Mouse (Mus musculus) cerebellum, postnatal 4 days (tissue): ENCODE data around the gene Mrpl58.
A peak's percentile ranks its signal among the peaks of the same experiment; 100 is the strongest.

Experiments used
- DNase-seq, 2 experiments: peaks; one replicate each; pipeline ENCODE4 v3.0.0; 2022; ENCODE audit warnings: low spot score in 2 of 2, mixed read lengths in 1 of 2

Gene Mrpl58

GRCm38 (mm10) chr11:115403338-115404124 lies at the start of gene Mrpl58:
Gene Mrpl58 (plus strand): TSS chr11:115403752.
- peak; percentile 67 to 85 for DNase-seq

- peak; percentile 70 to 81 for DNase-seq
Observed at GRCm38 (mm10) chr11:115354183-115354582, 49.4 kb upstream of the Mrpl58 start.

DNA sequence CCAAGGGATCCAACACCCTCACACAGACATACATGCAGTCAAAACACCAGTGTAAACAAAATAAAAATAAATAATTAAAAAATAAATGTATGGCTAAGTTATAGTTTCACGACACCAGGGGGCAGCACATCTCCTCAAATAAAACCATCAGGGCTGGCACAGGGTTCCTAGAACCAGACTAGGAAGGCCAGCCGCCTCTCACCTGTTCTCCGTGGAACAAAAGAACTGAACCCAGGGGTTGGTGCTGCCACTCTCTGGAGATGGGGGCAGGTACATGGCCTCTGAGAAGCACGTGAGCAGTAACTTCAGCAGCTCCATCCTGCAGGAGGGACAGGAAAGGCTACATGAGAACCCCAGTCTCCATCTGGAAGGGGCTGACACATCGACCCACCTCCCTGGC lies 45.1 kb upstream of the Mrpl58 start:
- DNase-seq: peak in 1 of 2 experiments; percentile 69

DNA sequence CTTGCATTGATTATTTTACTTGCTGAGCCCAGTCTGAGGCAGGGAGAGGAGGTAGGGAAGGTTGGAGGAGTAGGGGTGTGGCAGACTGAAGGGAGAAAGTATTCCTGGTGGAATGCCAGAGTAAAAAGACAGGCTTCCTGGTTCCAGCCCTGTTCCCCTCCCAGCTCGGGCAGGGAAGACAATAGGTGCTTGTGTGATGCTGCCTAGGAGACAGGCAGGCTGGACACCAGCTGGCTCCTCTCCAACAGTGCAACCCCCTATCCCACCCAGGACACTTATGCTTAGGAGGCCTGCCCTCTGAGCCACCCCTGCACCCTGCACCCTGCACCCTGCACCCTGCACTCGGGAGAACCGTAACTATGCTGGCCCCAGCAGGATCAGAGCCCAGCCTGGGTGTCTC lies 44.3 kb upstream of the Mrpl58 start:
- no peak for DNase-seq

DNA sequence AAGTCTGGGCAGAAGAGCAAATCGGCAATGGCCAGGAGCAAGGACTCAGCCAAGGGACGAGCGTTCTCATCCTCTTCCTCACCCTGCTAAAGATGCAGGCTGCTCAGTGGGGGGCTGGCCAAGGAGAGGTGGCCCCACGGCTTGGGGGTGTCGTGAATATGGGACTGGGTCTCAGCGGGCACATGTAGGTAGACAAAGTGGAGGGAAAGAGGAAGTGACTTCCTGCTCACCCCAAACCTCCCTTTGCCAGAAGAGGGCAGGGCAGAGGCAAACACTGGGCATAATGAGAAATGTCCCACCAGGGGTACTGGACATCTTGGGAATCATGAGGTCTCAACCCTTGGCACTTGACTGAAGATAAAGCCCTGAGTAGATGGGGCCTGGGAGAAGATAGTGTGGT lies 43.8 kb upstream of the Mrpl58 start:
- DNase-seq: no peak

DNA sequence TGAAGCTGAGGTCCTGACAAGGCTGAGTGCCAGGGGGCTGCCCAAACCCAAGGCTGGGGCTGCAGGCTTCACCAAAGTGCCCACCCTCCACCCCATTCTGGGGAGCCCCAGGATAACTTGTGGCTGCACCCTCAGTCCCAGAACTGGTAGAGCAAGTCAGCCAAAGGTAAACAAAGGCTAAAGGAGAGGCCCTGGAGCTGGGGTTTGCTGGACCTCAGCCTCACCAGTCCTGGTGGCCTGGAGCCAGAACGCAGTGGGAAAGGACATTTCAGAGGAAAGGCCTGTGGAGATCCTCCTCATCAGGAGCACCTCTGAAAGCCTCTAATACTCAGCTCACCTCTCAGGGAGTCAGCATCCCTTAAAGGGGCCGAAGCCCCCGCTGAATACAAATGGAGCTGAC lies 39.4 kb upstream of the Mrpl58 start:
- DNase-seq: no peak

GRCm38 (mm10) chr11:115366039-115366705 lies 37.4 kb upstream of the Mrpl58 start:
- no peak for DNase-seq

DNA sequence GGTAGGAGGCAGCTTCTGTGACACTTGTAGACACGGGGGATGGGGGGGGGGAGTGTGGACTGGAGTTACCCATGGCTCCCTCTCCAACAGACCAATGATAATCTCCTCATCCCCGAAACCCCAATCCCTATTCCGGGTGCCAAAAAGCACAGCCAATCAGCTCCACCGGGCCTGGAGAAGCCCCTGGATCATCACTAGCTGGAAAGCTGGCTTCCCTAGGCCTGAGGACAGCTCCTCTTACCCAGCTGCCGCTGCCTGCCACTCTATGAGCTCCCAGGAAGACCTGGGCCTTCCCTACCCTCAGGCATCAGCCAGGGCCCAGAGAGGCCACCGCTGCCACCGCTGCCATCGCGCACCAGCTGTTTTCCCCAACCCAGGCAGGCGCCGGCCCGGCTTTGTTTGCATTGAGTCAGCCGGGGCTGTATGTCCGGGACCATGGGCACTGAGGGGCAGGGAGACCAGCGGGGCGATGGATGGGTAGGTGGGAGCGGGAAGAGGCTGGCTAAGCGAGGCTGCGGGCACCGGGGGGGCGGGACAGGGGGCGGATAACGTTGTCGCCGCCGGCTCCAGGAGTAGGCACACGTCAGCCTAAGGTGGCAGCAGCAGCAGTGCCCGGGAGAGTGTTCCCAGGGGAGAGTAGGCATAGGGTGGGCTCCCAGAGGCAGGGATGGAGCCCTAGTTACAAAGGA lies 36.7 kb upstream of the Mrpl58 start:
- peak in 1 of 2 experiments; percentile 48 for DNase-seq

GRCm38 (mm10) chr11:115367395-115367944 lies 36.1 kb upstream of the Mrpl58 start, which contains the start of gene Hid1:
Gene Hid1 (minus strand): TSS chr11:115367756.
- peak; percentile 53 to 73 for DNase-seq

- no peak for DNase-seq
Observed at GRCm38 (mm10) chr11:115370368-115370767, 33.2 kb upstream of the Mrpl58 start.

DNA sequence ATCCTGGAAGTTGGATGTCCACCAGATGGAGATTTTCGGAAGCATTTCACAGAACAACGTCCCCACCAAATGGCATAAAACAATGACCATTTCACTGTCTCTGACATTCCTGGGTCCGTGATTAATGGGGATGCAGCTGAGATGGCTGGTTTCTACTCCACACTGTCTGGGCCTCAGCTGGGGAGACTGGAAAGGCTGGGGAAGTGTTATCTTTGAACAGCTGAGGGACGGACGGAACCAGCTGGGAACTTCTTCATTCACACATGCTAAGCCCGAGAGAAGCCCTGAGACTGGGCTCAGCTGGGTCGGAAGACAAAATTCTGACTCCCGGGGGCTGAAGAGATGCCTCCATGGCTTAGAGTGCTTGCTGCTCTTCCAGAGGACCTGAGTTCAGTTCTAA lies 32.2 kb upstream of the Mrpl58 start:
- DNase-seq: no peak

GRCm38 (mm10) chr11:115372015-115372414 lies 31.5 kb upstream of the Mrpl58 start:
- DNase-seq: no peak

DNA sequence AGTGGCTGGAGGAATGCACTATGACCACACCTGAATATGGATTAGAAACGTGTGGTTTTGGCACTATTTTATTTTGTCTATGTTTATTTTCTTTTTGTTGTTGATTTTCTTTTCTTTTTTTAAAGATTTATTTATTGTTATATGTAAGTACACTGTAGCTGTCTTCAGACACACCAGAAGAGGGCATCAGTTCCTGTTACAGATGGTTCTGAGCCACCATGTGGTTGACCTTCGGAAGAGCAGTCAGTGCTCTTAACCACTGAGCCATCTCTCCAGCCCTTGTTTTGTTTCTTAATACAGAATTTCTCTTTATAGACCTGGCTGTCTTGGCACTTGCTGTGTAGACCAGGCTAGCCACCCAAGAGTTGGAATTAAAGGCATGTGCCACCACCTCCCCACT lies 30.8 kb upstream of the Mrpl58 start:
- no peak for DNase-seq

DNA sequence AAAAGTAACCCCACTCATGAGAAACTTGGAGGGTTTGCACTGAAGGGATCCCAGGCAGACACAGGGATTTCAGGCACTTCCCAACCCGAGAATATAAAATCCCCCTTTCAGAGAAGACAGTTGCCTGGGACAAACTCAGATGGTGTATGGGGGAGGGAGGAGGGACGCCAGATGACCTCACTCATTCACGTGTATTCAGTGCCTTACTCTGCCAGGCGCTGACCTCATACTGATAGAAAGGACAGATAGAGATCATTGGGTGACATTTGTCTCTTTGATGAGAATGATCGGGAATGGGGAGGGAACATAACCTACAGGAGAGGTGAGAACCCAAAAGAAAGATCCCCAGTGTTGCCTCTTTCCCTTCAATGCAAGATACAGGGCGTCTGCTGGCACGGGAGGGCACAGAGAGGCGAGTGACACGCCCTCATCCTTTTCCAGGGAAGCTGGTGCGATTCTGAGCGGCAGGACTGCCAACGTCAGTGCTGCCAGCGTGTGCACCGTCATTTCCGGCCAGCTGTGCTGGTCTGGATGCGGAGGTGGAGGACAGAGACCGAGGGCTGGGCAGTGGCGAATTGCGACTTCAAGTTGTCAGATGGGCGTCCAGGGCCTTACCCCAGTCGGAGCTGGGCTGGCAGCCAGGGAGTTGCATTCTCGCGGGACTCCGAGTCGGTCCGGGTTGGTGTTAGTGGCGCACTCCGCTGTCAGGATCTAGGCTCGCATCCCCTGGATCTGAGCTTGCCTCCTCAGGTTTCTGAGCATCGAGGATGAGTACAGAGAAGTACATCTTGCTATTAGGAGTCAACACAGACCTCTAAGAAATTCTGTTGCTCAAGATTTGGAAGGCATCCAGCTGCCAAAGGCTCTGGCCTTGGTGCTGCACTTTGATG lies 29.5 kb upstream of the Mrpl58 start:
- DNase-seq: peak; percentile 51 to 79

DNA sequence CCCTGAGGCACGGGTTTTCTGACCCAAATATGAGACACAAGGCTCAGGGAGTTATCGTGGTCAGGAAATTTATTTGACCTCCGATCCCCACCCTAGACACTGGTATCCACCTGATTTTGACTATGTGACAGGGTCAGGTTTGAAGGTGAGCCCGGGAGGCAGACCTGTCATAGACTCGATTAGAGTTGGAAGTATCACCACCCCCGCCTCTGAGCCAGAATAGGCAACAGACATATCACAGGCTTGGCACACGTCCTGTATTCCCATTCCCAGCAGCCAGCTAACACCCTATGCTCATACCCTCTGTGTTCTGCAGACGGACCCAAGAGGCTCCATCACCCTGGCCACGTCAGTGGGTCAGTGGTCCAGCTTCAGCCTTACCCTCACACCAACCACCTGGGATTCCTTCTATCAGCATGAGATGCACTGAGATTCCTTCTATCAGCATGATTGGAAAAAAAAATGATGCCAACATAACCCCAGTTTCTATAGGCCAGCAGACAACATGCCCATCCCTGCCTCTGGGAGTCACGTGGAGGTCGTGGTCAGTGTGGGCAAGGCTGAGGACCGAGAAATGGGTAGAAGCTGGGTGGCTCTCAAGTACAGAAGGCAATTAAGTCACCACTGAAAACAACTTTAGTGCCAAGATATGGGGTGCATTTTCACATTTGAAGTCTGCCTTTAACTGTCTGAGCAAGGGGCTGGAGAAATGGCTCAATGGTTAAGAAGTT lies 28.7 kb upstream of the Mrpl58 start:
- DNase-seq: no peak

DNA sequence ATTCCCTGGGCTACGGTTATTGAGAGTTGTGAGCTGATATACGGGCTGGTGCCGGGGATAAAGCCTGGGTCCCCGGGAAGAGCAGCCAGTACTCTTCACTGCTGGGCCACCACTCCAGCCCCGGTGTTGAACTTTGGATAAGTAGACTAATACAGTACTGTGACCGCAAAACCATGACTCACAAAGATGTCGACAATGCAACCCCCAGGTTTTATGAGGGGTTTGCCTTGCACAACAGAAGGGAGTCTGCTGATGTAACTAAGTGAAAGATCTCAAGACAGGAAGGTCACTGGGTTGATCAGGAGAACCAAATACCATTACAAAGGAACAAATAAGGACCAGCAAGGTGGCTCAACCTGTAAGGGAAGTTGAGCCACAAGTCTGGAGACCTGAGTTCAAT lies 26.8 kb upstream of the Mrpl58 start:
- DNase-seq: no peak

DNA sequence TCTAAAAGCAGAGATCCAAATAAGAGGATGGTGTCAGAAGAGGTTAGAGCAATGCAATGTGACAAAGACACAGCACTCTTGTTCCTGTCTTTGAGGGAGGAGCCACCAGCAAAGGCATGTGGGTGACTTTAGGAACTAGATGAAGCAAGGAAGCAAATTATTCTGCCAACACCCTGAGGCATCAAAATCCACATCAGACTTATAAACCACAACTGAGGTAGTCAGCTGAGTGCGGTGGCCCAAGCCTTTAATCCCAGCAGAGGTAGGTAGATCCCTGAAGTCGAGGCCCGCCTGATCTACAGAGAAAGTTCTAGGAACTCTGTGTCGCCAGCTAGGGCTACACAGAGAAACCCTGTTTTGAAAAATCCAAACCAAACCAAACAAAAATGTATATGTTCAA lies 26.3 kb upstream of the Mrpl58 start:
- no peak for DNase-seq

GRCm38 (mm10) chr11:115377854-115378253 lies 25.7 kb upstream of the Mrpl58 start:
- DNase-seq: no peak

GRCm38 (mm10) chr11:115381276-115381675 lies 22.3 kb upstream of the Mrpl58 start:
- no peak for DNase-seq

DNA sequence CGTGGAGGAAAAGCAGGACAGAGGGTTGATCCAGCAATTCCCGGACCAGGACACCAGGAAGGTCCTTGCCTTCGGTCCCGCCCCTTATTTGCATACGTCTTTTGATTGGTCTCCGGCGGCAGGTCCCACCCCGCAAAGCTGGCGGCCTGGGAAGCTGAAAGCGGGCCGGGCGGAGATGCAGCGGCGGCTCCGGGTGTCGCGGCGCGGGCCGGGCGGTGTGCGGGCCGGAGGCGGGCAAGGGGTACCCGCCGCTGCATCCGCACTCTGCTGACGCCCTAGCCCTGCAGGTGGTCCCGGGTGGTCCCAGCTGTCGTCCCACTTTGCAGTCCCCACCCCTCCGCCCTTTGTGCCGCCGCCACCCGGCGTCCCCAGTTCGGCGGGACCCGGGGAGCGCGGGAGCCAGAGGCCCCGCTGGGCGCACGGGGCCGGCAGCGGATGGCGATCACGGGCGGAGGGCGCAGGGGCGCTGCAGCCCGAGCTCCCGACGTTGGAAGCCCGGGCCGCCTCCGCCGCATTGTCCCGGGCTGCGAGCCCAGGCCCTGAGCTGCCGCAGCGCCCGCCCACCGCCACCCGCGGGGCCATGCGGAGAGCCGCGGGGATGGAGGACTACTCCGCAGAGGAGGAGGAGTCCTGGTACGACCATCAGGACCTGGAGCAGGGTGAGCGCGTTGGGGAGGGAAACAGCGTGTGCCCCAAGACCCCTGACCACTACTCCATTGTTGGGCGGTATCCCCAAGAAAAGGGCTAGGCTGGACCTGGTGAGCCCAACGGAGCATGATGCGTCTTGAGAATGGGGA lies 21.6 kb upstream of the Mrpl58 start, which contains the start of gene Cdr2l:
Gene Cdr2l, plus strand, starts transcription at position 174 of the 797 bp plus-strand sequence.
- DNase-seq: peak; percentile 76 to 87
